Mouse (Mus musculus): Measurements from ENCODE around the gene Igf2bp3.

DNA sequence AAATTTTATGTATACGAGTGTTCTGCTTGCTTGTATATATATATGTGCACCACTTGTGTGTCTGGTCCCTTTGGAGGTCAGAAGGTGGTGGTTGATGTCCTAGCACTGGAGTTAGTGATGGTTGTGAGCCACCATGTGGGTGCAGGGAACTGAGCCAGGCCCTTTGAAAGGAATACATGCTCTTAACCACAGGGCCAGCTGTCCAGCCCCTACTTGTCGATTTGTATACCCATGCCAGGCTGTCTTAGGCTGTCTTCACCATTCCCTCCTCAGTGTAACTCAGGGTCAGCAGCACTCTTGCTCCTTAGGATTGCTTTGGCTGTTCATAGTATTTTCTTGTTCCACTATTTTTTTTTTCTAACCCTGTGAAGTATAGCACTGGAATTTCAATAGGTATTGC is 136.9 kb downstream of the Igf2bp3 start:
- no peak for TF ChIP-seq CTCF (IDR thresholded peaks at IDR 0.05; ENCODE audit: control insufficient read depth, insufficient read depth, insufficient replicate concordance, low read depth, low read length)
- no peak for TF ChIP-seq POLR2A (IDR thresholded peaks at IDR 0.05; ENCODE audit: control insufficient read depth, low read depth, low read length)
